ENCODE assay signal across 9 mouse cellular contexts in genomic region chr7:28442688-28443087, GRCm38 (mm10). TPM values are rescaled to one million over a fixed set of nuclear protein-coding genes. Genes with fewer than 3 reads are reported as not detected.
DNase-seq lines count a peak whose midpoint lies in the region; ATAC-seq and TF ChIP-seq lines count a peak whose summit lies in the region.
"Had no signal": no experiment of that assay in that cellular context is flagged by ENCODE, and none has a peak within 500 bp of the region (broad histone marks: within the 10 kb centered on the region; RNA-seq: fewer than 3 reads in every experiment).

No protein-coding gene starts in this region.

- H3K9me3 ChIP-seq in lung, embryonic 14.5 days (ENCODE audit: low read depth, low read length), result no peaks in the 10 kb centered on the region
- H3K9me3 ChIP-seq in liver, embryonic 11.5 days (ENCODE audit: control insufficient read depth, low read length), result no peaks in the 10 kb centered on the region
- no peaks in the 10 kb centered on the region for H3K9me3 ChIP-seq in hindbrain, embryonic 11.5 days (ENCODE audit: control insufficient read depth, low read length)
- H3K9me3 ChIP-seq: embryonic facial prominence, embryonic 13.5 days; midbrain, embryonic 10.5 days had no signal

- no peak overlapping the region for H3K4me3 ChIP-seq in lung, embryonic 14.5 days (ENCODE audit: low read depth, low read length)
- no peak overlapping the region for H3K4me3 ChIP-seq in liver, embryonic 11.5 days (ENCODE audit: low read depth, low read length)
- H3K4me3 ChIP-seq in hindbrain, embryonic 11.5 days (ENCODE audit: low read depth, low read length), result no peak overlapping the region
- H3K4me3 ChIP-seq: embryonic facial prominence, embryonic 13.5 days; midbrain, embryonic 10.5 days had no signal

- ATAC-seq in lung, embryonic 14.5 days (ENCODE audit: insufficient read depth), result 0 out of 2 replicates have a peak, but pooled peaks have one; percentile 39
- ATAC-seq in liver, embryonic 11.5 days (replicated peaks; ENCODE audit: low FRiP score), result peak; percentile 28
- no peak for ATAC-seq in hindbrain, embryonic 11.5 days (ENCODE audit: low FRiP score)

- H3K4me1 ChIP-seq in lung, embryonic 14.5 days (ENCODE audit: insufficient read depth), result no peaks in the 10 kb centered on the region
- 0 out of 2 replicates have a peak, but pooled peaks cover 2% of the 10 kb centered on the region for H3K4me1 ChIP-seq in liver, embryonic 11.5 days (replicated peaks; ENCODE audit: control insufficient read depth, insufficient read depth, low read length)
- no peaks in the 10 kb centered on the region for H3K4me1 ChIP-seq in hindbrain, embryonic 11.5 days (replicated peaks; ENCODE audit: control insufficient read depth, insufficient read depth, low read length)
- H3K4me1 ChIP-seq: embryonic facial prominence, embryonic 13.5 days had no signal

- no peak overlapping the region for H3K9ac ChIP-seq in lung, embryonic 14.5 days
- H3K9ac ChIP-seq in liver, embryonic 11.5 days (ENCODE audit: low read depth, low read length), result no peak overlapping the region
- H3K9ac ChIP-seq in hindbrain, embryonic 11.5 days (ENCODE audit: low read depth, low read length), result no peak overlapping the region
- H3K9ac ChIP-seq: embryonic facial prominence, embryonic 13.5 days had no signal

- peak overlapping the region; percentile 7; the same call in 1 of the 2 replicates for H3K4me2 ChIP-seq in lung, embryonic 14.5 days
- peak overlapping the region; percentile 36; the same call in 1 of the 2 replicates for H3K4me2 ChIP-seq in liver, embryonic 11.5 days
- H3K4me2 ChIP-seq in hindbrain, embryonic 11.5 days (replicated peaks; ENCODE audit: low read depth, low read length), result no peak overlapping the region
- H3K4me2 ChIP-seq: embryonic facial prominence, embryonic 13.5 days had no signal

- peak; percentile 56 for DNase-seq in lung, embryonic 14.5 days
- DNase-seq in lung, postnatal 14 days, result no peak
- peak; percentile 49 for DNase-seq in c-Kit-positive CD71-negative TER-119-negative erythroid progenitor cells, embryonic 14.5 days (ENCODE audit: low read depth)
- DNase-seq in liver, embryonic 11.5 days (ENCODE audit: low spot score), result no peak
- DNase-seq in naive thymus-derived CD4-positive, alpha-beta T cell, adult 2 months (ENCODE audit: low read depth), result peak; percentile 42
- no peak for DNase-seq in left cerebral cortex, adult 18-20 months (ENCODE audit: low spot score in 2 of 2)
- DNase-seq in hindbrain, embryonic 11.5 days (ENCODE audit: low spot score), result no peak

- peak overlapping the region; percentile 12; the same call in 1 of the 2 replicates for H3K27ac ChIP-seq in lung, embryonic 14.5 days (ENCODE audit: low read depth)
- H3K27ac ChIP-seq in liver, embryonic 11.5 days (ENCODE audit: low read depth, low read length), result no peak overlapping the region
- H3K27ac ChIP-seq in hindbrain, embryonic 11.5 days (ENCODE audit: low read depth, low read length), result no peak overlapping the region
- H3K27ac ChIP-seq: embryonic facial prominence, embryonic 13.5 days; midbrain, embryonic 10.5 days had no signal

- no peaks in the 10 kb centered on the region for H3K27me3 ChIP-seq in lung, embryonic 14.5 days (ENCODE audit: insufficient read depth, low read length)
- H3K27me3 ChIP-seq in liver, embryonic 11.5 days (replicated peaks; ENCODE audit: control insufficient read depth, insufficient read depth, low read length), result no peaks in the 10 kb centered on the region
- 0 out of 2 replicates have a peak, but pooled peaks cover 2% of the 10 kb centered on the region for H3K27me3 ChIP-seq in hindbrain, embryonic 11.5 days (ENCODE audit: control insufficient read depth, insufficient read depth, low read length)

- no peaks in the 10 kb centered on the region for H3K36me3 ChIP-seq in lung, embryonic 14.5 days (ENCODE audit: insufficient read depth)
- no peaks in the 10 kb centered on the region for H3K36me3 ChIP-seq in liver, embryonic 11.5 days (ENCODE audit: control insufficient read depth, insufficient read depth, low read length)
- H3K36me3 ChIP-seq in hindbrain, embryonic 11.5 days (ENCODE audit: control insufficient read depth, insufficient read depth, low read length), result no peaks in the 10 kb centered on the region
- H3K36me3 ChIP-seq: embryonic facial prominence, embryonic 13.5 days; midbrain, embryonic 10.5 days had no signal

- no peak for TF ChIP-seq CTCF in lung, embryonic 14.5 days (IDR thresholded peaks at IDR 0.05; ENCODE audit: low read depth)

- WGBS in lung, embryonic 14.5 days, result 34% methylated on average over 4 of the region's 4 CpGs
- 23% methylated on average over 4 of the region's 4 CpGs for WGBS in liver, embryonic 11.5 days
- WGBS in hindbrain, embryonic 11.5 days, result 65% methylated on average over 4 of the region's 4 CpGs

RNA-seq across cellular contexts. Expression of gene Gmfg, which starts 5.4 kb away (rescaled TPM):
- 30.5 and 37.0 TPM in 2 replicates for polyA plus RNA-seq in lung, embryonic 14.5 days (2014; fragmentation: Nextera tagmentation; extraction: Ambion mirVana)
- 49.4 and 49.7 TPM in 2 replicates for polyA plus RNA-seq in liver, embryonic 11.5 days (2014; fragmentation: Nextera tagmentation; extraction: Ambion mirVana)
- 1 to 10 TPM; 1.4 to 1.5 TPM for total RNA-seq in left cerebral cortex, adult 18-20 months (2021)
- polyA plus RNA-seq in hindbrain, embryonic 11.5 days (2014; fragmentation: Nextera tagmentation; extraction: Ambion mirVana), result 6.5 and 8.7 TPM in 2 replicates

RNA-seq across cellular contexts. Expression of gene Lrfn1, which starts 9.1 kb away (rescaled TPM):
- 4.4 and 6.6 TPM in 2 replicates for polyA plus RNA-seq in lung, embryonic 14.5 days (2014; fragmentation: Nextera tagmentation; extraction: Ambion mirVana)
- polyA plus RNA-seq in liver, embryonic 11.5 days (2014; fragmentation: Nextera tagmentation; extraction: Ambion mirVana), result 1.7 TPM in 2 replicates
- total RNA-seq in left cerebral cortex, adult 18-20 months (2021), result 10 to 100 TPM; 93.0 to 96.9 TPM
- 5.8 and 6.6 TPM in 2 replicates for polyA plus RNA-seq in hindbrain, embryonic 11.5 days (2014; fragmentation: Nextera tagmentation; extraction: Ambion mirVana)

RNA-seq across cellular contexts. Expression of gene Paf1, which starts 49.9 kb away (rescaled TPM):
- polyA plus RNA-seq in lung, embryonic 14.5 days (2014; fragmentation: Nextera tagmentation; extraction: Ambion mirVana), result 73.1 and 75.4 TPM in 2 replicates
- 56.1 and 58.6 TPM in 2 replicates for polyA plus RNA-seq in liver, embryonic 11.5 days (2014; fragmentation: Nextera tagmentation; extraction: Ambion mirVana)
- total RNA-seq in left cerebral cortex, adult 18-20 months (2021), result 10 to 100 TPM; 54.8 to 59.0 TPM
- 77.6 and 79.9 TPM in 2 replicates for polyA plus RNA-seq in hindbrain, embryonic 11.5 days (2014; fragmentation: Nextera tagmentation; extraction: Ambion mirVana)

RNA-seq across cellular contexts. Expression of gene Med29, which starts 50.2 kb away (rescaled TPM):
- polyA plus RNA-seq in lung, embryonic 14.5 days (2014; fragmentation: Nextera tagmentation; extraction: Ambion mirVana), result 45.9 and 49.1 TPM in 2 replicates
- 44.7 and 45.7 TPM in 2 replicates for polyA plus RNA-seq in liver, embryonic 11.5 days (2014; fragmentation: Nextera tagmentation; extraction: Ambion mirVana)
- 10 to 100 TPM; 20.3 to 22.0 TPM for total RNA-seq in left cerebral cortex, adult 18-20 months (2021)
- 47.6 and 49.7 TPM in 2 replicates for polyA plus RNA-seq in hindbrain, embryonic 11.5 days (2014; fragmentation: Nextera tagmentation; extraction: Ambion mirVana)

Comparison
In these comparisons a context has a peak if more than half of its experiments do, and no peak if none do; other contexts are left out.
1. DNase-seq: peak in lung, embryonic 14.5 days (single experiment), c-Kit-positive CD71-negative TER-119-negative erythroid progenitor cells, embryonic 14.5 days (single experiment) and naive thymus-derived CD4-positive, alpha-beta T cell, adult 2 months (single experiment); none in lung, postnatal 14 days (single experiment), liver, embryonic 11.5 days (single experiment), left cerebral cortex, adult 18-20 months (0 of 2) and hindbrain, embryonic 11.5 days (single experiment).